Mouse (Mus musculus): ENCODE results near the gene Arl11. TPM values are rescaled to one million over a fixed set of nuclear protein-coding genes. Genes with fewer than 3 reads are reported as not detected.

The Arl11 gene
- polyA plus RNA-seq (2016; fragmentation: Nextera tagmentation; extraction: Ambion mirVana) = 0.35 and 0.67 TPM in 2 replicates

GRCm38 (mm10) chr14:61309593-61309992 lies at the start of gene Arl11:
Gene Arl11, plus strand, starts transcription at chr14:61309753.
- no peak within 1 kb of the TSS for H3K27ac ChIP-seq
- no peaks in the 10 kb centered on the region for H3K36me3 ChIP-seq
- H3K4me1 ChIP-seq (replicated peaks) = peaks cover 12% of the 10 kb centered on the region; the same call in 1 of the 2 replicates
- DNase-seq (ENCODE audit: low spot score) = no peak
- 67% methylated on average over 6 of the region's 6 CpGs for WGBS
- H3K9me3 ChIP-seq = no peaks in the 10 kb centered on the region
- no peaks in the 10 kb centered on the region for H3K27me3 ChIP-seq (ENCODE audit: insufficient read depth, poor library complexity, severe bottlenecking)
- no peak within 1 kb of the TSS for H3K4me3 ChIP-seq

- H3K4me1 ChIP-seq (replicated peaks) = peaks cover 5% of the 10 kb centered on the region; the same call in 1 of the 2 replicates
- no peaks in the 10 kb centered on the region for H3K36me3 ChIP-seq
- DNase-seq (ENCODE audit: low spot score) = no peak
- no peaks in the 10 kb centered on the region for H3K9me3 ChIP-seq
- WGBS = 50% methylated on average over 5 of the region's 5 CpGs
- H3K27me3 ChIP-seq (ENCODE audit: insufficient read depth, poor library complexity, severe bottlenecking) = peaks cover 10% of the 10 kb centered on the region
- H3K27ac ChIP-seq = no peak overlapping the region
- H3K4me3 ChIP-seq = no peak overlapping the region
These were observed 41.6 kb upstream of the Arl11 start for GRCm38 (mm10) chr14:61267908-61268475.

GRCm38 (mm10) chr14:61274414-61275198 lies 34.9 kb upstream of the Arl11 start:
- peaks cover 14% of the 10 kb centered on the region for H3K4me1 ChIP-seq (replicated peaks)
- WGBS = 10% methylated on average over 38 of the region's 38 CpGs
- no peaks in the 10 kb centered on the region for H3K36me3 ChIP-seq
- no peak overlapping the region for H3K27ac ChIP-seq
- peak; percentile 10 for DNase-seq (ENCODE audit: low spot score)
- peaks cover 49% of the 10 kb centered on the region for H3K27me3 ChIP-seq (ENCODE audit: insufficient read depth, poor library complexity, severe bottlenecking)
- no peaks in the 10 kb centered on the region for H3K9me3 ChIP-seq
- peak overlapping the region; percentile 37 for H3K4me3 ChIP-seq

- DNase-seq (ENCODE audit: low spot score) = peak; percentile 41
- peaks cover 14% of the 10 kb centered on the region for H3K4me1 ChIP-seq (replicated peaks)
- H3K27ac ChIP-seq = no peak overlapping the region
- H3K4me3 ChIP-seq = no peak overlapping the region
- 42% methylated on average over 1 of the region's 1 CpGs for WGBS
- no peaks in the 10 kb centered on the region for H3K36me3 ChIP-seq
- no peaks in the 10 kb centered on the region for H3K9me3 ChIP-seq
- H3K27me3 ChIP-seq (ENCODE audit: insufficient read depth, poor library complexity, severe bottlenecking) = peaks cover 46% of the 10 kb centered on the region
These were observed 32.3 kb upstream of the Arl11 start for GRCm38 (mm10) chr14:61277285-61277684.

- 86% methylated on average over 7 of the region's 7 CpGs for WGBS
- H3K4me1 ChIP-seq (replicated peaks) = peaks cover 14% of the 10 kb centered on the region
These were observed 30.8 kb upstream of the Arl11 start for GRCm38 (mm10) chr14:61278676-61279300.

GRCm38 (mm10) chr14:61288606-61289286 lies 20.8 kb upstream of the Arl11 start:
- Histone ChIP-seq H3K27ac (no peak overlapping the region), H3K27me3 (ENCODE audit: insufficient read depth, poor library complexity, severe bottlenecking) (no peaks in the 10 kb centered on the region), H3K4me3 (no peak overlapping the region), H3K4me1 (replicated peaks) (no peaks in the 10 kb centered on the region), H3K9me3 (no peaks in the 10 kb centered on the region), H3K36me3 (no peaks in the 10 kb centered on the region)
- 73% methylated on average over 19 of the region's 19 CpGs for WGBS
- DNase-seq (ENCODE audit: low spot score) = no peak

More at GRCm38 (mm10) chr14:61278676-61279300, 30.8 kb upstream of the Arl11 start:
- Histone ChIP-seq H3K27me3 (ENCODE audit: insufficient read depth, poor library complexity, severe bottlenecking) (peaks cover 32% of the 10 kb centered on the region), H3K27ac (no peak overlapping the region), H3K4me3 (no peak overlapping the region), H3K9me3 (no peaks in the 10 kb centered on the region), H3K36me3 (no peaks in the 10 kb centered on the region)
- no peak for DNase-seq (ENCODE audit: low spot score)

GRCm38 (mm10) chr14:61290664-61291063 lies 18.9 kb upstream of the Arl11 start:
- 81% methylated on average over 3 of the region's 3 CpGs for WGBS
- H3K4me1 ChIP-seq (replicated peaks) = no peaks in the 10 kb centered on the region
- no peak for DNase-seq (ENCODE audit: low spot score)
- no peaks in the 10 kb centered on the region for H3K36me3 ChIP-seq
- no peak overlapping the region for H3K4me3 ChIP-seq
- no peaks in the 10 kb centered on the region for H3K9me3 ChIP-seq
- H3K27ac ChIP-seq = no peak overlapping the region
- no peaks in the 10 kb centered on the region for H3K27me3 ChIP-seq (ENCODE audit: insufficient read depth, poor library complexity, severe bottlenecking)

- Histone ChIP-seq H3K36me3 (no peaks in the 10 kb centered on the region), H3K27ac (no peak overlapping the region), H3K4me1 (replicated peaks) (no peaks in the 10 kb centered on the region), H3K4me3 (no peak overlapping the region), H3K9me3 (no peaks in the 10 kb centered on the region), H3K27me3 (ENCODE audit: insufficient read depth, poor library complexity, severe bottlenecking) (no peaks in the 10 kb centered on the region)
- WGBS = 50% methylated on average over 16 of the region's 16 CpGs
- peak; percentile 55 for DNase-seq (ENCODE audit: low spot score)
These were observed 15.4 kb upstream of the Arl11 start for GRCm38 (mm10) chr14:61293884-61294737.

GRCm38 (mm10) chr14:61294738-61295079 lies 14.8 kb upstream of the Arl11 start:
- Histone ChIP-seq H3K9me3 (no peaks in the 10 kb centered on the region), H3K4me3 (no peak overlapping the region), H3K27me3 (ENCODE audit: insufficient read depth, poor library complexity, severe bottlenecking) (no peaks in the 10 kb centered on the region), H3K36me3 (no peaks in the 10 kb centered on the region), H3K4me1 (replicated peaks) (no peaks in the 10 kb centered on the region), H3K27ac (no peak overlapping the region)
- DNase-seq (ENCODE audit: low spot score) = peak; percentile 76
- WGBS = 13% methylated on average over 6 of the region's 6 CpGs

GRCm38 (mm10) chr14:61299810-61300209 lies 9.7 kb upstream of the Arl11 start:
- WGBS = 86% methylated on average over 6 of the region's 6 CpGs
- Histone ChIP-seq H3K4me1 (replicated peaks) (no peaks in the 10 kb centered on the region), H3K36me3 (no peaks in the 10 kb centered on the region), H3K27me3 (ENCODE audit: insufficient read depth, poor library complexity, severe bottlenecking) (no peaks in the 10 kb centered on the region), H3K4me3 (no peak overlapping the region), H3K27ac (no peak overlapping the region), H3K9me3 (no peaks in the 10 kb centered on the region)
- DNase-seq (ENCODE audit: low spot score) = no peak

- no peak for DNase-seq (ENCODE audit: low spot score)
- Histone ChIP-seq H3K9me3 (no peaks in the 10 kb centered on the region), H3K36me3 (no peaks in the 10 kb centered on the region), H3K27me3 (ENCODE audit: insufficient read depth, poor library complexity, severe bottlenecking) (no peaks in the 10 kb centered on the region), H3K4me3 (no peak overlapping the region), H3K4me1 (replicated peaks) (no peaks in the 10 kb centered on the region), H3K27ac (no peak overlapping the region)
- 63% methylated on average over 2 of the region's 2 CpGs for WGBS
These were observed 8.2 kb upstream of the Arl11 start for GRCm38 (mm10) chr14:61301323-61301722.

GRCm38 (mm10) chr14:61302428-61302827 lies 7.1 kb upstream of the Arl11 start:
- H3K4me1 ChIP-seq (replicated peaks) = no peaks in the 10 kb centered on the region
- WGBS = 82% methylated on average over 2 of the region's 2 CpGs
- no peak overlapping the region for H3K4me3 ChIP-seq
- no peak overlapping the region for H3K27ac ChIP-seq
- DNase-seq (ENCODE audit: low spot score) = no peak
- no peaks in the 10 kb centered on the region for H3K9me3 ChIP-seq
- no peaks in the 10 kb centered on the region for H3K27me3 ChIP-seq (ENCODE audit: insufficient read depth, poor library complexity, severe bottlenecking)
- H3K36me3 ChIP-seq = no peaks in the 10 kb centered on the region

Data from hindbrain, embryonic 10.5 days (tissue).